Mouse (Mus musculus): ENCODE measurements around the gene Fam234b.

The Fam234b gene

GRCm38 (mm10) chr6:135187076-135187917 lies 10.5 kb upstream of the Fam234b start:
- no peak for DNase-seq

GRCm38 (mm10) chr6:135188629-135189028 lies 9.1 kb upstream of the Fam234b start:
- DNase-seq: no peak

- no peak for DNase-seq
Measured at GRCm38 (mm10) chr6:135190122-135190521, 7.7 kb upstream of the Fam234b start.

- DNase-seq: no peak
Measured at GRCm38 (mm10) chr6:135191906-135192305, 5.9 kb upstream of the Fam234b start.

- no peak for DNase-seq
Measured at GRCm38 (mm10) chr6:135192993-135193392, 4.8 kb upstream of the Fam234b start.

- DNase-seq: no peak
Measured at GRCm38 (mm10) chr6:135193733-135194132, 4.0 kb upstream of the Fam234b start.

- DNase-seq: no peak
Measured at GRCm38 (mm10) chr6:135194907-135195306, 2.9 kb upstream of the Fam234b start.

GRCm38 (mm10) chr6:135196707-135197106 lies 1.1 kb upstream of the Fam234b start:
- no peak for DNase-seq

GRCm38 (mm10) chr6:135197446-135197845 lies 331 bp upstream of the Fam234b start:
- no peak for DNase-seq

- DNase-seq: no peak
Measured at GRCm38 (mm10) chr6:135198726-135199125, 949 bp downstream of the Fam234b start.

- no peak for DNase-seq
Measured at GRCm38 (mm10) chr6:135200122-135200957, 2.6 kb downstream of the Fam234b start.

- no peak for DNase-seq
Measured at GRCm38 (mm10) chr6:135202668-135203067, 4.9 kb downstream of the Fam234b start.

- no peak for DNase-seq
Measured at GRCm38 (mm10) chr6:135203737-135204136, 6.0 kb downstream of the Fam234b start.

- DNase-seq: no peak
Measured at GRCm38 (mm10) chr6:135204869-135205268, 7.1 kb downstream of the Fam234b start.

- no peak for DNase-seq
Measured at GRCm38 (mm10) chr6:135205802-135206201, 8.0 kb downstream of the Fam234b start.

GRCm38 (mm10) chr6:135206909-135207308 lies 9.1 kb downstream of the Fam234b start:
- no peak for DNase-seq

- no peak for DNase-seq
Measured at GRCm38 (mm10) chr6:135211169-135211568, 13.4 kb downstream of the Fam234b start.

GRCm38 (mm10) chr6:135212666-135213065 lies 14.9 kb downstream of the Fam234b start:
- DNase-seq: no peak

GRCm38 (mm10) chr6:135218330-135218729 lies 20.6 kb downstream of the Fam234b start:
- DNase-seq: no peak

- no peak for DNase-seq
Measured at GRCm38 (mm10) chr6:135219916-135220315, 22.1 kb downstream of the Fam234b start.

- no peak for DNase-seq
Measured at GRCm38 (mm10) chr6:135223786-135224416, 26.1 kb downstream of the Fam234b start.

- peak; percentile 37 to 43 for DNase-seq
Measured at GRCm38 (mm10) chr6:135228465-135228941, 30.7 kb downstream of the Fam234b start.

GRCm38 (mm10) chr6:135230586-135230985 lies 32.8 kb downstream of the Fam234b start:
- DNase-seq: peak in 1 of 2 experiments; percentile 31
